Comparison of ENCODE assay signal across 8 mouse cellular contexts in genomic region chr4:141538408-141539212, GRCm38 (mm10). TPM values are rescaled to one million over a fixed set of nuclear protein-coding genes. Genes with fewer than 3 reads are reported as not detected.
DNase-seq lines count a peak whose midpoint lies in the region; ATAC-seq lines count a peak whose summit lies in the region.

Gene Spen (minus strand): TSS chr4:141538597.

- peak within 1 kb of the TSS; percentile 84 for H3K4me2 ChIP-seq in hindbrain, embryonic 13.5 days

- no peaks in the 10 kb centered on the region for H3K36me3 ChIP-seq in hindbrain, embryonic 13.5 days

- H3K27me3 ChIP-seq in hindbrain, embryonic 13.5 days, result no peaks in the 10 kb centered on the region

- H3K9ac ChIP-seq in hindbrain, embryonic 13.5 days, result peak within 1 kb of the TSS; percentile 96

- no peaks in the 10 kb centered on the region for H3K9me3 ChIP-seq in hindbrain, embryonic 13.5 days

- H3K27ac ChIP-seq in hindbrain, embryonic 13.5 days, result peak within 1 kb of the TSS; percentile 97

- ATAC-seq in hindbrain, embryonic 13.5 days (ENCODE audit: low FRiP score), result peak; percentile 80

- under 1% methylated on average over 61 of the region's 88 CpGs for WGBS in hindbrain, embryonic 13.5 days

- DNase-seq in R1 (ENCODE audit: low read depth, low spot score), result peak; percentile 88
- peak; percentile 92 to 95 for DNase-seq in cerebellum, postnatal 14 days
- peak; percentile 81 to 83 for DNase-seq in frontal cortex, postnatal 14 days (ENCODE audit: low spot score in 2 of 2)
- DNase-seq in left cerebral cortex, adult 11 months (ENCODE audit: low spot score), result peak; percentile 88
- DNase-seq in lung, postnatal 36 days, result peak; percentile 93
- peak; percentile 95 for DNase-seq in retina, embryonic 14.5 days (ENCODE audit: low spot score)
- peak; percentile 92 to 96 for DNase-seq in thymus, postnatal 36 days

- peak within 1 kb of the TSS; percentile 96 for H3K4me3 ChIP-seq in hindbrain, embryonic 13.5 days

- peaks cover 40% of the 10 kb centered on the region for H3K4me1 ChIP-seq in hindbrain, embryonic 13.5 days (replicated peaks)

RNA-seq across cellular contexts. Expression of gene Spen, which starts in this region (rescaled TPM):
- 19.2 and 19.7 TPM in 2 replicates for polyA plus RNA-seq in hindbrain, embryonic 13.5 days (2015; fragmentation: Nextera tagmentation; extraction: Ambion mirVana)

Comparison
In these comparisons a context has a peak if more than half of its experiments do, and no peak if none do; other contexts are left out.
1. Peak in every context shown above with its lines: DNase-seq, ATAC-seq, H3K4me3 ChIP-seq and H3K27ac ChIP-seq.